Comparison of ENCODE assay signal across 8 mouse cellular contexts in the genomic region with DNA sequence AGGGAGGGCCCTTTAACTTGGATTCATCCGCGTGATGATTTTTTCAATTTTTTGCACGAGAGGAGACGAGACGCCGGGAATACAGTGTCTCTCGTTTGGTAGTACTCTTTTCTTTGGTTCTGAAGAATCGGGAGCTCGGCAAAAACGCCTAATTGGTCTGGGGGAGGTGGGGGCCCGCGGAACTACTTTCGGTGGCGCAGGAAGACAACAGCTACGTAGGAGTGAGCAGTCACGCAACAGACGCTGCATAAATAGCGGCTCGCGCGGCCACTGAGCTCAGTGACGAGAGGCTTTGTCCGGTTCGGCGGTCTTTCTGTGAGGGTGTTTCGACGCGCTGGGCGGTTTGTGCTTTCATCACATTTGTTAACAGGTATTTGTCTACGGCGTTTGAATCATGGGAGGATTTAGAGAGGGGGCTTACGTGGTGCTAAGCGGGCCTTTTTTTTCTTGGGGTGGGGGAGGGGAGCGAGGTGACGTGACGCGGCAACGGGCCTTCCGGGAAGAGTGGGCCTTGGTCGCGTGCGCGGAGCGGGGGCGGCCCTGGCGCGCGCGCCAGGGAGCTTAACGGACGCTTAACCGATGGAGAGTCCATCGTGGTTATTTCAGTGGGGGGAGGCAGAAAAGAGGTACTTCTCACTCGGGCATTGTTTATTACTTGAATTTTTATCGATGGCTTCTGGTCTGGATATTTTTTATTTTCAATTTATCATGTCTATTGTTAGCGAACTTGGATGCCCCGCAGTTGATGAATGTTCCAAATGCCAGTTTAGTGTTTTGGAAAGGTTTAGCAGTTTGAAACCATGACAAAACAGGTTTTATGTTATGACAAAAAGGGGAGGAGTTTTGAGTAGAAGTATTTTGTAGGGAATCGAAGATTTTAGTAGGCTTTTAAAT. TPM values are rescaled to one million over a fixed set of nuclear protein-coding genes. Genes with fewer than 3 reads are reported as not detected.
DNase-seq lines count a peak whose midpoint lies in the region; ATAC-seq lines count a peak whose summit lies in the region.

No protein-coding gene starts in this region.

- H3K9me3 ChIP-seq in embryonic facial prominence, embryonic 14.5 days (ENCODE audit: control insufficient read depth, low read length), result no peaks in the 10 kb centered on the region
- no peaks in the 10 kb centered on the region for H3K9me3 ChIP-seq in kidney, embryonic 16.5 days (ENCODE audit: low read length)
- H3K9me3 ChIP-seq in liver, embryonic 13.5 days (replicated peaks), result no peaks in the 10 kb centered on the region
- no peaks in the 10 kb centered on the region for H3K9me3 ChIP-seq in stomach, embryonic 14.5 days (ENCODE audit: control insufficient read depth, low read depth, low read length)

- WGBS in embryonic facial prominence, embryonic 14.5 days, result under 1% methylated on average over 57 of the region's 58 CpGs
- 0% methylated on average over 58 of the region's 58 CpGs for WGBS in kidney, embryonic 16.5 days
- WGBS in liver, embryonic 13.5 days (ENCODE audit: insufficient replicate concordance), result under 1% methylated on average over 58 of the region's 58 CpGs
- WGBS in stomach, embryonic 14.5 days, result under 1% methylated on average over 58 of the region's 58 CpGs

- peak; percentile 88 for ATAC-seq in embryonic facial prominence, embryonic 14.5 days (ENCODE audit: low read depth)
- ATAC-seq in kidney, embryonic 16.5 days (ENCODE audit: low FRiP score, low TSS enrichment), result peak; percentile 81
- ATAC-seq in liver, embryonic 13.5 days (ENCODE audit: low read depth), result peak; percentile 77
- ATAC-seq in stomach, embryonic 14.5 days (ENCODE audit: insufficient number of reproducible peaks, insufficient read depth, low FRiP score, low read depth), result peak; percentile 87

- H3K4me2 ChIP-seq in embryonic facial prominence, embryonic 14.5 days (ENCODE audit: low read depth, low read length), result peak overlapping the region; percentile 86
- peak overlapping the region; percentile 91 for H3K4me2 ChIP-seq in kidney, embryonic 16.5 days (replicated peaks; ENCODE audit: low read depth, low read length)
- peak overlapping the region; percentile 99 for H3K4me2 ChIP-seq in liver, embryonic 13.5 days
- peak overlapping the region; percentile 35 for H3K4me2 ChIP-seq in stomach, embryonic 14.5 days (replicated peaks; ENCODE audit: low read depth, low read length)

- peaks cover 28% of the 10 kb centered on the region for H3K36me3 ChIP-seq in embryonic facial prominence, embryonic 14.5 days (ENCODE audit: control insufficient read depth, insufficient read depth, low read length)
- H3K36me3 ChIP-seq in kidney, embryonic 16.5 days (ENCODE audit: insufficient read depth, low read length), result peaks cover 24% of the 10 kb centered on the region; the same call in 1 of the 2 replicates
- peaks cover 29% of the 10 kb centered on the region for H3K36me3 ChIP-seq in liver, embryonic 13.5 days
- peaks cover 17% of the 10 kb centered on the region; the same call in 1 of the 2 replicates for H3K36me3 ChIP-seq in stomach, embryonic 14.5 days (ENCODE audit: control insufficient read depth, insufficient read depth, low read length)

- peak overlapping the region; percentile 76 for H3K4me3 ChIP-seq in embryonic facial prominence, embryonic 14.5 days (ENCODE audit: low read depth, low read length)
- H3K4me3 ChIP-seq in kidney, embryonic 16.5 days (ENCODE audit: low read length), result peak overlapping the region; percentile 77
- H3K4me3 ChIP-seq in liver, embryonic 13.5 days (replicated peaks), result peak overlapping the region; percentile 79
- H3K4me3 ChIP-seq in stomach, embryonic 14.5 days (ENCODE audit: low read depth, low read length), result peak overlapping the region; percentile 84

- no peaks in the 10 kb centered on the region for H3K27me3 ChIP-seq in embryonic facial prominence, embryonic 14.5 days (replicated peaks; ENCODE audit: control insufficient read depth, insufficient read depth, low read length)
- no peaks in the 10 kb centered on the region for H3K27me3 ChIP-seq in kidney, embryonic 16.5 days (ENCODE audit: insufficient read depth, low read length)
- H3K27me3 ChIP-seq in liver, embryonic 13.5 days, result no peaks in the 10 kb centered on the region
- no peaks in the 10 kb centered on the region for H3K27me3 ChIP-seq in stomach, embryonic 14.5 days (ENCODE audit: control insufficient read depth, insufficient read depth, low read length)

- H3K27ac ChIP-seq in embryonic facial prominence, embryonic 14.5 days (replicated peaks; ENCODE audit: low read depth, low read length), result peak overlapping the region; percentile 99
- peak overlapping the region; percentile 86 for H3K27ac ChIP-seq in kidney, embryonic 16.5 days (ENCODE audit: low read length)
- H3K27ac ChIP-seq in liver, embryonic 13.5 days, result peak overlapping the region; percentile 91
- H3K27ac ChIP-seq in stomach, embryonic 14.5 days (ENCODE audit: low read length), result peak overlapping the region; percentile 82

- DNase-seq in 416B (ENCODE audit: low read depth), result peak; percentile 96
- peak; percentile 77 to 84 for DNase-seq in adrenal gland, postnatal 4 days (ENCODE audit: low spot score in 2 of 2)
- DNase-seq in embryonic facial prominence, embryonic 14.5 days (ENCODE audit: low spot score), result peak; percentile 95
- DNase-seq in heart, adult 9 months (ENCODE audit: low spot score in 2 of 2), result peak; percentile 92 to 93
- peak; percentile 82 for DNase-seq in liver, embryonic 13.5 days
- DNase-seq in natural killer cell, adult 2 months (ENCODE audit: low spot score in 2 of 2), result peak; percentile 90 to 91

- peak overlapping the region; percentile 97 for H3K9ac ChIP-seq in embryonic facial prominence, embryonic 14.5 days (ENCODE audit: low read depth, low read length)
- peak overlapping the region; percentile 82 for H3K9ac ChIP-seq in kidney, embryonic 16.5 days (replicated peaks; ENCODE audit: low read length)
- H3K9ac ChIP-seq in liver, embryonic 13.5 days, result peak overlapping the region; percentile 84
- H3K9ac ChIP-seq in stomach, embryonic 14.5 days (replicated peaks; ENCODE audit: low read depth, low read length), result peak overlapping the region; percentile 72

- H3K4me1 ChIP-seq in embryonic facial prominence, embryonic 14.5 days (ENCODE audit: control insufficient read depth, insufficient read depth, low read length), result peaks cover 18% of the 10 kb centered on the region
- peaks cover 32% of the 10 kb centered on the region for H3K4me1 ChIP-seq in kidney, embryonic 16.5 days (ENCODE audit: insufficient read depth, low read length)
- H3K4me1 ChIP-seq in liver, embryonic 13.5 days (replicated peaks), result peaks cover 42% of the 10 kb centered on the region
- peaks cover 19% of the 10 kb centered on the region; the same call in 1 of the 2 replicates for H3K4me1 ChIP-seq in stomach, embryonic 14.5 days (ENCODE audit: control insufficient read depth, insufficient read depth, low read length)

RNA-seq across cellular contexts. Expression of a gene that starts 0.5 kb away (rescaled TPM):
- total RNA-seq in adrenal gland, postnatal 4 days (2021), result 1,000 to 10,000 TPM; 1,464 to 1,492 TPM
- 3,072 and 3,339 TPM in 2 replicates for polyA plus RNA-seq in embryonic facial prominence, embryonic 14.5 days (2014; fragmentation: Nextera tagmentation; extraction: Ambion mirVana)
- 3,284 and 3,391 TPM in 2 replicates for polyA plus RNA-seq in kidney, embryonic 16.5 days (2015; fragmentation: Nextera tagmentation; extraction: Ambion mirVana)
- 1,519 and 1,558 TPM in 2 replicates for polyA plus RNA-seq in liver, embryonic 13.5 days (2015; fragmentation: Nextera tagmentation; extraction: Ambion mirVana)
- polyA plus RNA-seq in stomach, embryonic 14.5 days (2014; fragmentation: Nextera tagmentation; extraction: Ambion mirVana), result 3,062 and 3,133 TPM in 2 replicates

RNA-seq across cellular contexts. Expression of a gene that starts 12.4 kb away (rescaled TPM):
- 10 to 100 TPM; 40.6 to 44.0 TPM for total RNA-seq in adrenal gland, postnatal 4 days (2021)
- 26.0 and 27.5 TPM in 2 replicates for polyA plus RNA-seq in embryonic facial prominence, embryonic 14.5 days (2014; fragmentation: Nextera tagmentation; extraction: Ambion mirVana)
- 7.6 and 17.7 TPM in 2 replicates for polyA plus RNA-seq in kidney, embryonic 16.5 days (2015; fragmentation: Nextera tagmentation; extraction: Ambion mirVana)
- polyA plus RNA-seq in liver, embryonic 13.5 days (2015; fragmentation: Nextera tagmentation; extraction: Ambion mirVana), result 17.8 and 19.6 TPM in 2 replicates
- polyA plus RNA-seq in stomach, embryonic 14.5 days (2014; fragmentation: Nextera tagmentation; extraction: Ambion mirVana), result 16.2 and 22.0 TPM in 2 replicates

RNA-seq across cellular contexts. Expression of a gene that starts 22.8 kb away (rescaled TPM):
- 1 to 10 TPM; 3.4 to 4.2 TPM for total RNA-seq in adrenal gland, postnatal 4 days (2021)
- 5.3 and 6.4 TPM in 2 replicates for polyA plus RNA-seq in embryonic facial prominence, embryonic 14.5 days (2014; fragmentation: Nextera tagmentation; extraction: Ambion mirVana)
- polyA plus RNA-seq in kidney, embryonic 16.5 days (2015; fragmentation: Nextera tagmentation; extraction: Ambion mirVana), result 4.6 and 6.6 TPM in 2 replicates
- polyA plus RNA-seq in liver, embryonic 13.5 days (2015; fragmentation: Nextera tagmentation; extraction: Ambion mirVana), result 6.6 and 7.2 TPM in 2 replicates
- 12.0 and 12.8 TPM in 2 replicates for polyA plus RNA-seq in stomach, embryonic 14.5 days (2014; fragmentation: Nextera tagmentation; extraction: Ambion mirVana)

Comparison
In these comparisons a context has a peak if more than half of its experiments do, and no peak if none do; other contexts are left out.
1. Peak in every context shown above with its lines: DNase-seq, ATAC-seq, H3K4me3 ChIP-seq and H3K27ac ChIP-seq.
2. H3K4me2 ChIP-seq: peak in every context shown above with its lines; median percentile 99 in liver, embryonic 13.5 days; 91 in kidney, embryonic 16.5 days; 86 in embryonic facial prominence, embryonic 14.5 days; 35 in stomach, embryonic 14.5 days.